ENCODE assay signal across 27 mouse cellular contexts in genomic region chr6:145237148-145237547, GRCm38 (mm10). TPM values are rescaled to one million over a fixed set of nuclear protein-coding genes. Genes with fewer than 3 reads are reported as not detected.
"Had no signal": no experiment of that assay in that cellular context is flagged by ENCODE, and none has a peak within 500 bp of the region (broad histone marks: within the 10 kb centered on the region; RNA-seq: fewer than 3 reads in every experiment).

No protein-coding gene starts in this region.

- H3K4me3 ChIP-seq: embryonic facial prominence, embryonic 10.5 days; embryonic facial prominence, embryonic 12.5 days; embryonic facial prominence, embryonic 13.5 days; embryonic facial prominence, embryonic 15.5 days; erythroblast, embryonic 14.5 days; forebrain, embryonic 10.5 days; forebrain, embryonic 12.5 days; forebrain, embryonic 13.5 days; forebrain, embryonic 15.5 days; gastrocnemius, adult 2 months; heart, adult 2 months; heart, embryonic 10.5 days had no signal

- H3K27me3 ChIP-seq: embryonic facial prominence, embryonic 12.5 days; embryonic facial prominence, embryonic 13.5 days; embryonic facial prominence, embryonic 15.5 days; forebrain, embryonic 12.5 days; forebrain, embryonic 13.5 days; forebrain, embryonic 15.5 days had no signal

- H3K27ac ChIP-seq: embryonic facial prominence, embryonic 10.5 days; embryonic facial prominence, embryonic 12.5 days; embryonic facial prominence, embryonic 13.5 days; embryonic facial prominence, embryonic 15.5 days; forebrain, embryonic 10.5 days; forebrain, embryonic 12.5 days; forebrain, embryonic 13.5 days; forebrain, embryonic 15.5 days; gastrocnemius, adult 2 months; heart, adult 2 months; heart, embryonic 10.5 days had no signal

- DNase-seq: cerebellum, adult 8-10 months; cerebellum, adult 9-10 months; cerebellum, adult 9-11 months; cerebellum, postnatal 10 days; cerebellum, postnatal 14 days; cerebellum, postnatal 25 days; cerebellum, postnatal 36 days; embryo, embryonic 11 days; forebrain, postnatal 0 days; gastrocnemius, adult 2 months; gastrocnemius, postnatal 10 days; gastrocnemius, postnatal 14 days; gastrocnemius, postnatal 25 days; gastrocnemius, postnatal 36 days; heart, adult 18-20 months; heart, adult 2 months had no signal

- H3K4me1 ChIP-seq: embryonic facial prominence, embryonic 10.5 days; embryonic facial prominence, embryonic 12.5 days; embryonic facial prominence, embryonic 13.5 days; embryonic facial prominence, embryonic 15.5 days; forebrain, embryonic 10.5 days; forebrain, embryonic 12.5 days; forebrain, embryonic 13.5 days; forebrain, embryonic 15.5 days; heart, embryonic 10.5 days had no signal

RNA-seq across cellular contexts. Expression of gene Casc1, which starts 26.3 kb away (rescaled TPM):
- total RNA-seq: granulocyte monocyte progenitor cell, adult 5-6 weeks had no signal
- polyA plus RNA-seq: erythroblast, embryonic 14.5 days had no signal
